Mouse (Mus musculus): ENCODE results near the gene Zbtb20.
A peak's percentile ranks its signal among the peaks of the same experiment; 100 is the strongest.

Gene Zbtb20

DNA sequence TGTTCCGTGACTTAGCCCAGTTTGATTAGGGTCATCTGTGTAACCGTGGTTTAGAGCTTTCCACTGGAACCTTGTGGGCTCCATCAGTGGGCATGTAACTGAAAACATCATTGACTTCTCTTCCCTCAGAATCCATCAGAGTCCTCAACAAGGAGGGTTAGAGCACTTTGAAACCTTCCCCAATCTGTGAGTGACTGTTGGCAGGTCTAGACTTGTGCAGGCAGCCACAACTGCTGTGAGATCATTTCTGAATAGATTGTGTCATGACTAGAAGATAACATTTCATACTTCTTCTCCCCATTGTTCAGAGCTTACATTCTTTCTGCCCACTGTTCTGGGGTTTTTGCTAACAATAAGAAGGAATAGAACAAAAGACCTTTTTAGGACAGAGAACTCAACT lies 385.2 kb downstream of the Zbtb20 start:
- ATAC-seq (ENCODE audit: insufficient number of reproducible peaks, low FRiP score, low TSS enrichment), result no peak

DNA sequence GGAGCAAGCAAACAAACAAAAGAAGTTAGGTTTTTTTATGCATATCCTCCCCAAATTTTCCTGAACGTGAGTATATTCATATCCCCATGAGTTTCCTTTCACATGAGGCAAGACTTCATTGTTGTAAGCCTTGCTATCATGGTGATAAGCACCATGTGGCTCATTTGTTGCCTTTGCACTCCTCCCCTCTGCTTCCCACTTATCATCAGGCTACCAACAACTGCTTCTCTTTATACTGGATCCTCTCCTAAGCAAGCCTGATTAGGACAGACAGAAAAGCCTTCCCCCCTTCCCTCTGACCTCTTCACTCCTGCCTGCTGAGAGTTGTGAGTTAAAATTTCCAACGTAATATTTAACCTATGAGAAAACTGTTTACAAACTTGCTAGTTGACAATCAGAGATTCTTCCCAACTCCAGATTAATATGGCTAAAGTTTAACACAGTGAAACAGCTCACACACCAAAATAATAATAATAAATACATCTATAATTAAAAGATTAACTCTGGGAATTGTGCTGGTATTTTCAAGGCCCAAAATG lies 398.4 kb downstream of the Zbtb20 start:
- no peak for ATAC-seq (ENCODE audit: insufficient number of reproducible peaks, low FRiP score, low TSS enrichment)

DNA sequence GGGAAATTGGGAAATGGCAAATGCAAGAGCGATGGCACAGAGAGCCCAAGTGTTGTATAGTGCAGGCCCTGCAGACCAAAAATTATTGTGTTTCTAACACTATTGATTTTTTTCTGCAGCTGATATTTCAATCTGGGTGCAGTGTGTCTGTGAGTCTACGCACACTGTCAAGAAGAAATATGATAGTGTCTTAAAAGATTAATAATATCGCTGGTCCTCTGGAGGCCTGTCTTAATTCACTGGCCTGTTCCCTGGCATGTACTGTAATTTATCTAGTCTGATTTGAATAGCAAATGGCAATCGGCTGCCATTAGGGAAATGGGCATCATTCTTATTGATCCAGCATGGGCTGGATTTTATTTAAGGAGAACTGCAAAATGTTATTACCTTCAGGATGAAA lies 401.1 kb downstream of the Zbtb20 start:
- no peak for ATAC-seq (ENCODE audit: insufficient number of reproducible peaks, low FRiP score, low TSS enrichment)

DNA sequence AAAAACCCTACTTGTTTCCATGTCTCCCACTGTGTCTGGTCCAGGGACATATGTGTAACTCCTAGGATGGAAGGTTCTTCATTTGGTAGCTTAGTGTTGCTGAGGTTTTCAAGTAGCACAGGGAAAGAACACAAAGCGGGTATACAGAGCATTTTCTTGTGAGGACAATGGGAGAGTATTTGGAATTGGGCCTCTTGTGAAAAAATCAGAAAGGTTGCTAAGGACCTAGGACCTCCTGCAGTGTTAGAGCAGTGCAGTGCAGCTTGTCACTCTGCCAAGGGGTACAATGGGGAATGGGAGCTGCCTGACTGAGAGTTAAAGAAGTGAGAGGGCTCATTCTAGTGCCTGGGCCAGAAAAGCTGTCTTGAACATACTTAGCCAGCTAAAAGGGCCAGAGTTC lies 410.6 kb downstream of the Zbtb20 start:
- ATAC-seq (ENCODE audit: insufficient number of reproducible peaks, low FRiP score, low TSS enrichment), result no peak

DNA sequence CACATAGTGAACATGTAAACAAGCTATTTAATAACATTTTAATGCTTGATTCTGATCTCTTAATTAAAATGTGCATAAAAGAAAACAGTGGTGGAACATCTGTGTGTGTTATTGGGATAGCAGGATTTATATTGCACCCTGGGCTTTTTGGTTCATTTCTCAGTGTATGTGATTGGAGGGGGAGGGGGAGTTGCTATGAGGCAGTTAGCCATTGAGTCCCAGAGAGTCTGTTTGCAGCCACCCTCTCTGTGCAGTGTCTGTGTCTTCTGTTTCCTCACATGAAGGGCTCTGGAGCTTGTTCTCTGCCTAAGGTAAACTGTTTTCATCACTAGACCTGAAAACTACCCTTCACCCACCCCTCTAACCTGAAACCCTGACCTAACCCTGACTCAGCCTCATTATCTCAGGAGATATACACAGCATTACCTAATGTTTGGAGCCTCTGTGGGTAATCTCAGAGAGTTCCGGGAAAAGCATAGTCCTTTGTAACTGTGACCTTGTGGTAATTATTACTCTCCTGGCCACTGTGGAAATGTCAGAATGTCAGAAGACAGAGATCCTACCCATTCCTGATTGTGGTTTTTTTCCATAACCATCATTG lies 411.2 kb downstream of the Zbtb20 start:
- ATAC-seq (ENCODE audit: insufficient number of reproducible peaks, low FRiP score, low TSS enrichment), result no peak

DNA sequence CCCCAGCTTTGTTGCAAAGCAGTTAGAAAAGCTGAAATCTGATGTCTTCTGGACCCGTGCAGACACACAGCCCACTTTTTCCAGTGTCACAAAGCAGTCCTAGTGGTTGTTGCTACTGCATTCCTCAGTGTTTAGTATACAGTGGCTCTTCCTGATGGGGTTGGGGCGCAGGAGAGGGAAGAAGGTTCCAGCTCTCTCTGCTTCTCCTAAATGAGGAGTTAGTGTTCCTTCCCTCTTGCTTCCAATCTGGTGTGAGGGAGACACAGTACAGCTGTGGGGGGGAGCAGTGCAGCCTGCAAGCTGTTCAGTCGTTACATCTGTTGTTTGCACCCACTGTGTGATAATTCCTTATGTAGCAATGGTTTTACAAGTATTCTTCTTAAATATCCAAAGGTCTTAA lies 415.7 kb downstream of the Zbtb20 start:
- ATAC-seq (ENCODE audit: insufficient number of reproducible peaks, low FRiP score, low TSS enrichment), result no peak

DNA sequence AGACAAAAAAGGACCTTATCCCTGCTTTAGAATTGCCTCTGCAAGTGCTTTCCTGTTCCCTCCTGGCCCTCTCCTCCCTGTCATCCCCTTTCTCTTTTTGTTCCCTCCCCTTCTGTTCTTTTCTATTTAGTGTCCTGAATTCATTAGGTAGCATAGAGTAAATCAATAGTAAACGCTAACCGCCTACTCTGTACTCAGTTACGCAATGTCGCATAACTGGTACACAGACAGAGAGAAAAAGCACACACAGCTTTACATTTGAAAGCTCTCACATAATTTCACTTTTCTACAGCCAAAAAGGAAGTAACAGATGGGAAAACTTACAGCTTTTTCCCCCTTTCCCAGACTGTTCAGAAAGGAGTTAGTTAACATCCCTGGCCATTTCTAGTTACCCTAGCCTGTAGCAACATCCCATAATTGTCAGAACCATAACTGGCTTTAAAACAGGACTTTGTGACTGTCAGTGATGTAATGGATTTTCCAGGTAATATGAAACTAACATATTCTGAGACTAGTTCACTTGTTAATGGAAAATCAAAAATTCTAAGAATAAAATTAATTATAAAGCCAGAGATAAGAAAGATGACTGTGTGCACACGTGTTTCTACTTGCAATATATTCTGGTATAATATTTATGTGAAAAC lies 422.4 kb downstream of the Zbtb20 start:
- no peak for ATAC-seq (ENCODE audit: insufficient number of reproducible peaks, low FRiP score, low TSS enrichment)

DNA sequence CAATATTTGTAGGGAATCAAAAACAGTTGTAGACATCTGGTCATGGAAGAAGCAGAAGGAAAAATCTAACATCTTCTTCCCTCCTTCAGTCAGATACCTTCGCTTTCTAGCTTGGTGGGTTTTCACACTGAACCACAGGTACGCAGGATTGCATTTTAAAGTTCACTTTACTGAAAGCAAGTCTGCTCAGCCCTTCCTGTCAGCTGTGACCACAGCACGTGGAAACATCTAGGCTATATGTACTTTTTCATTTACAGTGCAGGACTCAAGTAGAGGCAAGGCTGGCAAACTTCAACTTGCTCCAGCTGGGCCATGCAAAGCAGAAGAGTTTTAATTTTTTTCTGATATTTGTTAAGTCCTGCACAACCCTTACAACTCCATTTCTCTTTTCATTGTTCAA lies 424.7 kb downstream of the Zbtb20 start:
- no peak for ATAC-seq (ENCODE audit: insufficient number of reproducible peaks, low FRiP score, low TSS enrichment)

DNA sequence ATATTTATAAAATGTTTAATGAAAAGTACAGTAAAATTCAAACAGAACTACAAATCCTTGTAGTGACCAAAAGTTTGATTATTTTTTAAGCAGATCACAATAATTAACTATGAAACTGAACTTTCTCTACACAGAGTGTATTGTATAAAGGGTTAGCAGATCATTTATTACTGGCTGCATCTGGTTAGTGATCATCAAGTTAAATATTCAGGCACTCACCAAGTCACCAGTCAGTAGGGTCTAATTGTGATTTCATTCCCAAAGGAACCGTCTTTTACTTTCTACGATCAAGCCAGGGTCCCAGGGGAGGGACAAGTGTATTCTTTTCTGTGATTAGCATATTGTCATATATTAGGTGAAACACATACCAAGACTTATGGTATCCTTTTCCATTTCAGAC lies 426.5 kb downstream of the Zbtb20 start:
- ATAC-seq (ENCODE audit: insufficient number of reproducible peaks, low FRiP score, low TSS enrichment), result no peak

DNA sequence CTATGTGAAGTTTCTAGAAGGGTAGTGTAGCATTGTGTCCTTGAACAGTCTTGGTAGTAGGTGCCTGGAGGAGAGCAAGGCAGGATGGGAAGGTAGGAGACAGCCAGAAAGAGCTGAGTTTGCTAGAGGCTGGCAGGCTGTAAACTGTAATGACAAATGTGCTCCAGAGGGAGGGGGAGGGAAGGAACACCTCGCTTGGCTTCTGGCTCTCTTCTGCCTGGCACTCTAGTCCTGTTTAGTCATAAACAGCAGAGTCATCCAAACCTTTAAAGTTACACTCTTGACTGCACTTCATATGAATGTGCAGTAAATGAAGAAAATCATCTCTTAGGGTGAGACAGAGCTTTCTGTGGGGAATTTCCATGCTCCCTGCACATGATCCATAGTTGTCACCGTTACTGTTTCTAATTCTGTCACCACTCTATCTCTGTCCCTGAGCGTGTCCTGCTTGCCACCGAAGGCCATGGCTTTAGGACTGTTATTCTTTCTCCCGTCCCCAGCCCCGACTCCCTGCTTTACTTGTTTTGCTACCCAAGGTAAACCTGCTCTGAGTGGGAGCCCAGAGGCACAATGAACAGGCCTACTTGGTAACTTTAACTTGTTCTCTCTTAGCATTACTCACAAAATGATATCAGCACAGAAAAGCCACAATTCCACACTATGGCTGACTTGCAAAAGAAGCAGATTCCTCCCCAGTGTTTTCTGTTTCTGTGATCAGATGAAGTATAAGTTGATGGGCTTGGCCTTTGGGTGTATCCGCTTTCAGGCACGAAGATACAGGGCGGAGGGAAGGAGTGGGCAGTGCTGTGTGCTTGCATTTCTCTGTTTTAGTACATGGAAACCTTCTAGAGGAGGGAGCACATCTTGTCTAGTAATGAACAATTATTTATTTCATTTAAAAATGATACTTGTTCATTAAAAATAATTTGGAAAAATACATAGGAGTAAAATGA lies 427.8 kb downstream of the Zbtb20 start:
- ATAC-seq (ENCODE audit: insufficient number of reproducible peaks, low FRiP score, low TSS enrichment), result peak; percentile 97

DNA sequence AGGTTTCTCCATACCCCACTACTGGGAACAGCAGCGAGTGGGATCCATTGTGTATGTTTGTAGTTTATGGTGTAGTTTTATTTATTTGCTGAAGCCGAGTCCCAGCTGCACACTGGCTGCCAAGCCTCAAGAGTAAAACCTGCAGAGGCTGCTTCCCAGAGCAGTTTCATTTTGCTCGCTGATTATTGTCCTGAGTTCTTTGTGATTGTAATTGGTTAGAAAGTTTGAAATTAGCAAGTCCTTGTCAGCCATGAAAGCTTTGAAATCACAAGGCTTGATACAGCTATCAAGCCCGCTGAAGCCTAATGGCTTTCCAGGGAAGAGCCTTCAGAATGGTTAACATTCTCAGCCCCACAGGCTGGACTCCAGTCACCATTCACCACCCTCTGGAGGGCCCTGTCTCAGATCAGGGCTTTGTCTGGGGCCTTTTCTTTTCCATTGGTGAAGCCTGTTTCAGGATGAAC lies 434.3 kb downstream of the Zbtb20 start:
- ATAC-seq (ENCODE audit: insufficient number of reproducible peaks, low FRiP score, low TSS enrichment), result no peak

DNA sequence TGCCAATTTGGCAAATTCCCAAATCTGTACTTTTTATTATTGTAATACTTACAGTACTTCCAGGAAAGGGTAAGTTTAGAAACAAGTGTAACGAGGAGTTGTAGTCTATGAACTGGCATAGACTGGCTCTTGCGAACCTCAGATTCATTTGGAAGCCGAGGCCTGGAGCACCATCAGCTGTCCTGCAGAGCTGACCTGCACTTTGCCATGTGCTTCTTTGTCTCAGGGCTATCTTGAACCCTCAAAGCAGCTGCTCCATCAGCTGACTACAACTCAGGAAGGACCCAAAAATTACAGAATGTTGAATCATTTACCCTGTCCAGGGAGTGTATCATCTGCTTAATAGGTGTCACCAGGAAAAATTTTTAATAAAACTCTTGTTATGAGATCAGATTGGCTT lies 448.3 kb downstream of the Zbtb20 start:
- no peak for ATAC-seq (ENCODE audit: insufficient number of reproducible peaks, low FRiP score, low TSS enrichment)

DNA sequence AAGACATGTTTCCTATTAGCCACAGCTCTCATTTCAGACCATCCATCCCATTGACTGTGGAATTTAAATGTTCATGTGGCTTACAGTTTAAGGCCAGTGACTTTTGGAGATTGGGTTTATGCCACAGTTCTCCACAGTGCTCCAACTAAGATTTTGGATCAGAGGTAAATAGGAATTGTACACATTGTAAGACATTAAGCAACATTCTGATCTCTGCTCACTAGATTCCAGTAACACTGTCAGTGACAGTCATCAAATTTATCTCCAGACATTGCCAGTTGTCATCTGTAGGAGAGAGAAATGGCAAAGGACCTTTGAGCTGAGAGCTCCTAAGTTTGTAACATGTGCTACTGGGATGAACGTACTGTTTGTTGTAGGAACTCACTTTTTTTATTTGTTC lies 452.5 kb downstream of the Zbtb20 start:
- no peak for ATAC-seq (ENCODE audit: insufficient number of reproducible peaks, low FRiP score, low TSS enrichment)

DNA sequence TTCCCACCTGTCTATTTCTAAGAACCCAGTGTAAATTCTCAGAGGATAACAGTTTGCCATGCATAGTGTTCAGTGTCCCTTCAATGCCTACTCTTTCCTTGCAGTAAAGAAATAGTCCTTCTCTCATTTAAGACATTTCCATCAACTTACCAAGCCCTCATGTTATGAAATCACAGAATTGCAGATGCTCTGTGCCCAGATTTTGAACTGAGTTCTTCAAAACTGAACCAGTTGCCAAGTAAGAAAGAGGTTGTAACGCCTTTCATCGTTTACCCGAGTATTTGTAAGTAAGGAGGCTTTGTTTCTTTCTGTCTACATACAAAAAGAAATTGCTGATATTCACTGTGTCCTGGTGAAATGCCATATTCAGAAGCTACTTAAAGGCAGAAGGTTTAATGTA lies 454.5 kb downstream of the Zbtb20 start:
- no peak for ATAC-seq (ENCODE audit: insufficient number of reproducible peaks, low FRiP score, low TSS enrichment)

DNA sequence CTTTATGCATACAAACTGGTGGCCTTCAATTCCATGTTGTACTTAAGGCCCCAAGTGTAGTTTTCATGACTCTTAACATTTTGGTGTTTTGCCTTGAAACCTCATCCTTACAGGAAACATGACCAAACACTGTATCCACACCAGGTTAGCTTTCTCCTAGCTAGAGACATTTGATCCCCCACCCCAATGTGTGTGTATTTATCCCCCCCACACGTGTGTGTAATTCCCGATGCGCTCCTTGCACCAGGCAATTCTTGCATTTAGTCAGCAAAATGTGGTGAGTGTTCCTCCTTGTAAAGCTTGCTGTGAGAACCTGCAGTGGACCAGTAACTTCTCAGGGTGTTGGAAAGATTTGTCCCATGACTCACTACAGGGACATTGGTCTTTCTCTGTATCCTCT lies 455.8 kb downstream of the Zbtb20 start:
- ATAC-seq (ENCODE audit: insufficient number of reproducible peaks, low FRiP score, low TSS enrichment), result no peak

DNA sequence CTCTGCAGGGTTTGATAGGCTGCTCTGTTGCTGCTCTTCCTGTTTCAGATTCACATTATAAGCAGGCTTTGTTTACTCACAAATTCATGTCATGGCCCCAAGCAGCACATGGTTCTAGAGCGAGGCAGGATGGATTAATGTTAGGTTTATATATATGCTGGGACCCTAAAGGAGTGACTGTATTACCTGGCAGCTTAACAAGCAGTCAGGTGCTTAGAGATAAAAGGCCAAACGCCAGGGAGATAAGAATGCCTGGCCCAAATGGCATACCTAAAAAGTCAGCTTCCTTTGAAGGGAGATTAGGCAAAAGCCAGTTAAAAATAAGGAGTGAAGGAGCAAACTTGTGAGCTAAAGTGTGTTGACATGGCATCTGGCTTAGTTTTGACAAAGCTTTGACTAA lies 457.1 kb downstream of the Zbtb20 start:
- no peak for ATAC-seq (ENCODE audit: insufficient number of reproducible peaks, low FRiP score, low TSS enrichment)

DNA sequence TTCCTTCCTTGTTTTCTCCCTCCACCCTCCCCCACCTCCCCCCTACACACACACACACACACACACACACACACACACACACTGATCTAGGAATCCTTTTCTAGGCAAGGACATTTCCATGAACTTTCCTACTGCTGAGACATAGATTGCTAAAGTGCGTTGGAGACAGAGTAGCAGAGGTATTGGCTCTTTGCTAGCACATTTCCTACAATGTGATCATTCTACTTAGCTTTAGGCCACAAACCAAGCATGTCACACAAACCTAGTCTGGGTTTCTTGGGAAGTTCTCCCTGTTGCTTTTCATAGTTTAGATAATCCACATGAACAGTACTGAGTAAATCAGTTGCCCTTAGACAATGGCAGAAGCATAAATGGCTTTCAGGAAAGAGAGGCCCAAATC lies 457.6 kb downstream of the Zbtb20 start:
- ATAC-seq (ENCODE audit: insufficient number of reproducible peaks, low FRiP score, low TSS enrichment), result no peak

DNA sequence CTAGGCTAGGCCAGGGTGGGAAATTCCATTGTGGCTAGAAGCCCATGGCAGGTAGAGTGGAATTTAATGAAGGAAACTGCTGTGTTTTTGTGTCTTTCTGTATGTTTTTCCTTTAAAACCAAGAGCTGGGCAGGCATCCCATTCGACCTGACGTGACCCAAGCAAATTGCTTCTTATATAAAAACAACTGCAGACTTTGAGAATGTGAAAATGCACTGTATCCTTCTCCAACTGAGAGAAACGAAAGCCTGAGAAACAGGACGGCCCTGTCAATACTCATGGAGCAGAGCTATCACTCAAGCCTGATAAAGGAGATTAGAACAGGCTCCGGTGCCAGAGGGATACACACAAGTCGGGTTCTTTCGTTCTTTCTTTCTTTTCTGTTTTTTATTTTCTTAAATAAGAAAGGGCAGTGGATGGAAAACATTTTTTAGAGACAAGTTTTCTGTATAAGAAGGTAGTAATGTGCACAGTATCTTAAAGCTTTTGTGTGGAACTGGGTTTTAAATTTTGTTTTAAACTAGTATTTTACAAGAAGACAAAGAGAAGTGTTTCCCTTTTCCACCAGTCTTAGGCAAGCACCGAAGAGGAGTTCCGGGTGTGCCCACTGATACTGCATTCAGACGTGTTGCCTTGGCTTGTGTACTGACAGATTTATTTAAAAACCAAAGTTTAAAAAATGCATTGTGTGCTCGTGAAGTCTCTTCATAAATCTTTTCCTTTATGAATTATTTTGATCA lies 458.9 kb downstream of the Zbtb20 start:
- ATAC-seq (ENCODE audit: insufficient number of reproducible peaks, low FRiP score, low TSS enrichment), result peak; percentile 45; the same call in 1 of the 2 replicates

DNA sequence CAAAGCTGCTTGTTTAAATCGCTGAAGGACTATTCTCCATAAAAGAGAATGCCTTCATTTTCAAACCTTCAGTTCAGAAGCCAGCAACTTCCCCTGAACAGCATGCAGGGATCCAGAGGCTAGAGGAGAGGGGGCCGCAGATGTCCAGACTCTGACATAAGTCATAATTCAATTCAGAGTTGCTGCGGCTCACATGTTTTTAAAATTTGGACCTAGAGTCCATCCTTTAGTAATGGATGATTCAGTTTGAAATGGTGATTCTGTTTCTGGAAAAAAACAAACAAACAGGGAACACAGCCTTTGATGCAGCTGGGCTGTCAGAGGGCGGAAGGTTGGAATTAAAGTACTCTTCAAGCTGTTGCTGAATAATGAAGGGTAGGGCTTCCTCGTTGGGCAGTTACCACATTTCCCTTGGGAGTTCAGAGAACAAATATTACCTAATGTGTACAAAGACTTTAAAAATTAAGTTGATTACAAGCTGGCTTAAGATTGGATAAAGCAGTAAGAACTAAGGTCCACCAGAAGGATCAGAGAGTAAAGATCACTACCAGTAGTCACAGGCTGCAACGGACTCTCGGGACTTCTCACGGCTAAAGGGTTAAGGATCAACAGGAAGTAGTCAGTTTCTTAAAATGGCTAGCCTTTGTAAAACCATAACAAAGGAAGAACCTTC lies 459.6 kb downstream of the Zbtb20 start:
- ATAC-seq (ENCODE audit: insufficient number of reproducible peaks, low FRiP score, low TSS enrichment), result no peak

DNA sequence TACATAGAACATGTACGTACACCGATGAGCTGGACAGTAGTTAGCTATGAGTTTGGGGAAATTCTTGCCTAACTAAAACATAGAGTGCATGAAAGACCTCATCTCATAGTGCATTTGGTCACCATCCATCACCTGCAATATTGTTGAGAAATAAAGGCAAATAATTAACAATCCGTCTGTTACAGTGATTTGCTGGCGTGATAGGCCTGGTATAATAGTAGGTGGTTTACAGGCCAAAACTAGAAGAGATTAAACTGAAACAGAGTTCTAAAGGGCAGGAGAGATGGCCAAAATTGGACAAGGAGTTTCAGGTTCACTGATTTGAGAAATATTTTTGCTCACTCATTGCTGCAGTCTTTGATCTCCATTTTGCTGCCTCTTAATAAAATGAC lies 460.1 kb downstream of the Zbtb20 start:
- no peak for ATAC-seq (ENCODE audit: insufficient number of reproducible peaks, low FRiP score, low TSS enrichment)

Measured in cerebellum, adult (tissue).